Mouse (Mus musculus) heart, embryonic 15.5 days (tissue): ENCODE results near the gene Cntnap2. TPM values are rescaled to one million over a fixed set of nuclear protein-coding genes. Genes with fewer than 3 reads are reported as not detected.

Experiments used
- ATAC-seq: fragments of 200-750 bp; cut with Nextera tagmentation; replicated peaks from 2 replicates; pipeline ENCODE4 v1.8.0; 2017; ENCODE audit warnings: low read depth, moderate TSS enrichment; ENCODE audit not compliant: insufficient number of reproducible peaks, insufficient read depth, low FRiP score
- H3K27ac ChIP-seq: fragments of 300-500 bp; sonication (generic); 2 replicates; pipeline ENCODE4 v1.5.1; 2015; ENCODE audit warnings: mild to moderate bottlenecking, inconsistent platforms
- H3K27me3 ChIP-seq: fragments of 300-500 bp; sonication (generic); 2 replicates; pipeline ENCODE4 v1.6.1; 2015; ENCODE audit warnings: inconsistent platforms
- H3K36me3 ChIP-seq: fragments of 300-500 bp; sonication (generic); 2 replicates; pipeline ENCODE4 v1.6.1; 2015; ENCODE audit warnings: mild to moderate bottlenecking, inconsistent platforms
- H3K4me1 ChIP-seq: fragments of 300-500 bp; sonication (generic); replicated peaks from 2 replicates; pipeline ENCODE4 v1.6.1; 2015; ENCODE audit warnings: inconsistent platforms
- H3K4me2 ChIP-seq: fragments of 300-500 bp; sonication (generic); 2 replicates; pipeline ENCODE4 v1.6.1; 2015; ENCODE audit warnings: inconsistent platforms, mild to moderate bottlenecking, moderate library complexity
- H3K4me3 ChIP-seq: fragments of 300-500 bp; sonication (generic); 2 replicates; pipeline ENCODE4 v1.5.1; 2015; ENCODE audit warnings: mild to moderate bottlenecking, inconsistent platforms
- H3K9ac ChIP-seq: fragments of 300-500 bp; sonication (generic); 2 replicates; pipeline ENCODE4 v1.6.1; 2015; ENCODE audit warnings: mild to moderate bottlenecking, inconsistent platforms
- H3K9me3 ChIP-seq: fragments of 300-500 bp; sonication (generic); replicated peaks from 2 replicates; pipeline ENCODE4 v1.6.1; 2016; ENCODE audit warnings: inconsistent platforms
- WGBS: fragments of 180-500 bp; shearing (Covaris S2); methylation state at CpG from one replicate; pipeline ENCODE4 v1.1.7; 2015; ENCODE audit warnings: mixed read lengths; 5-methylcytosine and 5-hydroxymethylcytosine counted together
- polyA plus RNA-seq: library from polyadenylated mRNA; unstranded; fragments of >200 nt; fragmentation: Nextera tagmentation; extraction: Ambion mirVana; gene quantifications from 2 replicates; pipeline ENCODE4 v1.2.1, GENCODE M21; 2015

Gene Cntnap2
- polyA plus RNA-seq, 1 experiment from 2014 or later, result 0.28 TPM

GRCm38 (mm10) chr6:47228676-47229317 lies 2169.6 kb downstream of the Cntnap2 start:
- no peak overlapping the region for H3K4me3 ChIP-seq
- no peaks in the 10 kb centered on the region for H3K27me3 ChIP-seq
- H3K4me1 ChIP-seq, result no peaks in the 10 kb centered on the region
- 55% methylated on average over 7 of the region's 7 CpGs for WGBS
- no peaks in the 10 kb centered on the region for H3K36me3 ChIP-seq
- no peak overlapping the region for H3K9ac ChIP-seq
- no peak for ATAC-seq
- H3K9me3 ChIP-seq, result no peaks in the 10 kb centered on the region
- no peak overlapping the region for H3K27ac ChIP-seq
- no peak overlapping the region for H3K4me2 ChIP-seq

- Histone ChIP-seq H3K27me3 (no peaks in the 10 kb centered on the region), H3K36me3 (no peaks in the 10 kb centered on the region), H3K4me3 (no peak overlapping the region), H3K4me1 (no peaks in the 10 kb centered on the region), H3K4me2 (no peak overlapping the region), H3K9ac (no peak overlapping the region), H3K9me3 (no peaks in the 10 kb centered on the region), H3K27ac (no peak overlapping the region)
- no peak for ATAC-seq
- WGBS, result 64% methylated on average over 6 of the region's 6 CpGs
These were observed 2172.4 kb downstream of the Cntnap2 start for GRCm38 (mm10) chr6:47231513-47231912.

- no peak overlapping the region for H3K27ac ChIP-seq
- H3K9me3 ChIP-seq, result no peaks in the 10 kb centered on the region
- no peaks in the 10 kb centered on the region for H3K36me3 ChIP-seq
- no peak overlapping the region for H3K9ac ChIP-seq
- H3K27me3 ChIP-seq, result no peaks in the 10 kb centered on the region
- WGBS, result 32% methylated on average over 3 of the region's 3 CpGs
- no peak for ATAC-seq
- H3K4me2 ChIP-seq, result no peak overlapping the region
- H3K4me3 ChIP-seq, result no peak overlapping the region
- peaks cover 4% of the 10 kb centered on the region; the same call in 1 of the 2 replicates for H3K4me1 ChIP-seq
These were observed 2180.3 kb downstream of the Cntnap2 start for GRCm38 (mm10) chr6:47239376-47239921.

GRCm38 (mm10) chr6:47241379-47241778 lies 2182.2 kb downstream of the Cntnap2 start:
- Histone ChIP-seq H3K27me3 (no peaks in the 10 kb centered on the region), H3K4me2 (no peak overlapping the region), H3K4me1 (peaks cover 4% of the 10 kb centered on the region; the same call in 1 of the 2 replicates), H3K27ac (no peak overlapping the region), H3K9ac (no peak overlapping the region), H3K9me3 (no peaks in the 10 kb centered on the region), H3K36me3 (no peaks in the 10 kb centered on the region), H3K4me3 (no peak overlapping the region)
- no peak for ATAC-seq

- H3K9me3 ChIP-seq, result no peaks in the 10 kb centered on the region
- H3K4me1 ChIP-seq, result peaks cover 4% of the 10 kb centered on the region; the same call in 1 of the 2 replicates
- no peaks in the 10 kb centered on the region for H3K36me3 ChIP-seq
- peak overlapping the region; percentile 50 for H3K4me2 ChIP-seq
- 17% methylated on average over 6 of the region's 6 CpGs for WGBS
- H3K9ac ChIP-seq, result no peak overlapping the region
- no peaks in the 10 kb centered on the region for H3K27me3 ChIP-seq
- ATAC-seq, result peak; percentile 50; the same call in 1 of the 2 replicates
- H3K4me3 ChIP-seq, result 0 out of 2 replicates have a peak overlapping the region, but pooled peaks have one; percentile 10
- H3K27ac ChIP-seq, result no peak overlapping the region
These were observed 2184.9 kb downstream of the Cntnap2 start for GRCm38 (mm10) chr6:47243863-47244606.

GRCm38 (mm10) chr6:47244642-47245041 lies 2185.5 kb downstream of the Cntnap2 start:
- 0 out of 2 replicates have a peak overlapping the region, but pooled peaks have one; percentile 10 for H3K4me3 ChIP-seq
- no peaks in the 10 kb centered on the region for H3K36me3 ChIP-seq
- no peaks in the 10 kb centered on the region for H3K9me3 ChIP-seq
- H3K9ac ChIP-seq, result no peak overlapping the region
- 23% methylated on average over 7 of the region's 7 CpGs for WGBS
- peak overlapping the region; percentile 50 for H3K4me2 ChIP-seq
- H3K4me1 ChIP-seq, result peaks cover under 1% of the 10 kb centered on the region; the same call in 1 of the 2 replicates
- H3K27ac ChIP-seq, result no peak overlapping the region
- H3K27me3 ChIP-seq, result no peaks in the 10 kb centered on the region
- no peak for ATAC-seq

- ATAC-seq, result no peak
- no peak overlapping the region for H3K27ac ChIP-seq
- no peaks in the 10 kb centered on the region for H3K9me3 ChIP-seq
- H3K9ac ChIP-seq, result no peak overlapping the region
- WGBS, result 72% methylated on average over 2 of the region's 2 CpGs
- H3K36me3 ChIP-seq, result no peaks in the 10 kb centered on the region
- no peak overlapping the region for H3K4me2 ChIP-seq
- H3K27me3 ChIP-seq, result no peaks in the 10 kb centered on the region
- H3K4me3 ChIP-seq, result no peak overlapping the region
- peaks cover 8% of the 10 kb centered on the region for H3K4me1 ChIP-seq
These were observed 2196.1 kb downstream of the Cntnap2 start for GRCm38 (mm10) chr6:47255270-47255669.

- no peak overlapping the region for H3K9ac ChIP-seq
- no peaks in the 10 kb centered on the region for H3K27me3 ChIP-seq
- H3K27ac ChIP-seq, result no peak overlapping the region
- ATAC-seq, result no peak
- H3K4me2 ChIP-seq, result no peak overlapping the region
- WGBS, result 59% methylated on average over 4 of the region's 4 CpGs
- H3K4me3 ChIP-seq, result no peak overlapping the region
- no peaks in the 10 kb centered on the region for H3K36me3 ChIP-seq
- peaks cover 8% of the 10 kb centered on the region for H3K4me1 ChIP-seq
- no peaks in the 10 kb centered on the region for H3K9me3 ChIP-seq
These were observed 2197.2 kb downstream of the Cntnap2 start for GRCm38 (mm10) chr6:47256227-47256887.

- H3K4me2 ChIP-seq, result no peak overlapping the region
- H3K9me3 ChIP-seq, result no peaks in the 10 kb centered on the region
- no peak overlapping the region for H3K27ac ChIP-seq
- WGBS, result 50% methylated on average over 3 of the region's 3 CpGs
- no peak for ATAC-seq
- no peak overlapping the region for H3K9ac ChIP-seq
- no peaks in the 10 kb centered on the region for H3K27me3 ChIP-seq
- no peaks in the 10 kb centered on the region for H3K36me3 ChIP-seq
- peaks cover 8% of the 10 kb centered on the region for H3K4me1 ChIP-seq
- H3K4me3 ChIP-seq, result no peak overlapping the region
These were observed 2197.9 kb downstream of the Cntnap2 start for GRCm38 (mm10) chr6:47256918-47257506.

GRCm38 (mm10) chr6:47259626-47260114 lies 2200.5 kb downstream of the Cntnap2 start:
- no peaks in the 10 kb centered on the region for H3K27me3 ChIP-seq
- ATAC-seq, result no peak
- no peak overlapping the region for H3K27ac ChIP-seq
- no peak overlapping the region for H3K4me2 ChIP-seq
- H3K4me3 ChIP-seq, result no peak overlapping the region
- H3K9me3 ChIP-seq, result no peaks in the 10 kb centered on the region
- peaks cover 8% of the 10 kb centered on the region for H3K4me1 ChIP-seq
- 13% methylated on average over 3 of the region's 3 CpGs for WGBS
- no peak overlapping the region for H3K9ac ChIP-seq
- H3K36me3 ChIP-seq, result no peaks in the 10 kb centered on the region

GRCm38 (mm10) chr6:47267236-47267635 lies 2208.1 kb downstream of the Cntnap2 start:
- Histone ChIP-seq H3K4me1 (no peaks in the 10 kb centered on the region), H3K36me3 (no peaks in the 10 kb centered on the region), H3K27ac (no peak overlapping the region), H3K4me2 (no peak overlapping the region), H3K9ac (no peak overlapping the region), H3K4me3 (no peak overlapping the region), H3K27me3 (no peaks in the 10 kb centered on the region), H3K9me3 (no peaks in the 10 kb centered on the region)
- ATAC-seq, result no peak; the same call in 1 of the 2 replicates
- 30% methylated on average over 3 of the region's 3 CpGs for WGBS
